Comparison of ENCODE assay signal across 9 mouse cellular contexts in genomic region chr9:22138480-22138879, GRCm38 (mm10). TPM values are rescaled to one million over a fixed set of nuclear protein-coding genes. Genes with fewer than 3 reads are reported as not detected.
DNase-seq lines count a peak whose midpoint lies in the region; ATAC-seq and TF ChIP-seq lines count a peak whose summit lies in the region.
"Had no signal": no experiment of that assay in that cellular context is flagged by ENCODE, and none has a peak within 500 bp of the region (broad histone marks: within the 10 kb centered on the region; RNA-seq: fewer than 3 reads in every experiment).

No protein-coding gene starts in this region.

- peak; percentile 50 for DNase-seq in forebrain, embryonic 14.5 days (ENCODE audit: low spot score)
- DNase-seq in forebrain, embryonic 10.5 days (ENCODE audit: extremely low spot score, low spot score), result no peak
- DNase-seq in lung, postnatal 0 days (ENCODE audit: low spot score), result no peak
- DNase-seq in lung, postnatal 25 days (ENCODE audit: low spot score), result no peak
- DNase-seq in cerebellum, adult 8-10 months, result peak; percentile 52
- DNase-seq in lung, postnatal 14 days, result peak; percentile 40
- DNase-seq in frontal cortex, postnatal 25 days (ENCODE audit: low spot score in 2 of 2), result no peak
- DNase-seq: liver, embryonic 13.5 days had no signal

- H3K27ac ChIP-seq in forebrain, embryonic 14.5 days (ENCODE audit: low read depth, low read length), result no peak overlapping the region
- H3K27ac ChIP-seq in forebrain, embryonic 10.5 days, result no peak overlapping the region
- no peak overlapping the region for H3K27ac ChIP-seq in lung, postnatal 0 days (ENCODE audit: low read length)

- no peaks in the 10 kb centered on the region for H3K27me3 ChIP-seq in forebrain, embryonic 14.5 days (replicated peaks; ENCODE audit: control insufficient read depth, insufficient read depth, low read length)
- H3K27me3 ChIP-seq in forebrain, embryonic 10.5 days (ENCODE audit: poor library complexity, severe bottlenecking), result peaks cover 30% of the 10 kb centered on the region
- no peaks in the 10 kb centered on the region for H3K27me3 ChIP-seq in lung, postnatal 0 days (replicated peaks; ENCODE audit: insufficient read depth, low read length)
- H3K27me3 ChIP-seq: liver, embryonic 13.5 days had no signal

- no peak for ATAC-seq in forebrain, embryonic 14.5 days
- ATAC-seq in lung, postnatal 0 days, result no peak
- ATAC-seq in frontal cortex, adult (ENCODE audit: low TSS enrichment), result no peak

- H3K9me3 ChIP-seq in forebrain, embryonic 14.5 days (replicated peaks; ENCODE audit: control insufficient read depth, low read length), result no peaks in the 10 kb centered on the region
- H3K9me3 ChIP-seq in forebrain, embryonic 10.5 days, result no peaks in the 10 kb centered on the region
- H3K9me3 ChIP-seq in lung, postnatal 0 days (ENCODE audit: low read length), result no peaks in the 10 kb centered on the region
- H3K9me3 ChIP-seq: liver, embryonic 13.5 days had no signal

- peak; percentile 88 for TF ChIP-seq CTCF in lung, postnatal 0 days (IDR thresholded peaks at IDR 0.05)

- H3K4me1 ChIP-seq in forebrain, embryonic 14.5 days (ENCODE audit: control insufficient read depth, insufficient read depth, low read length), result no peaks in the 10 kb centered on the region
- H3K4me1 ChIP-seq in forebrain, embryonic 10.5 days, result peaks cover 15% of the 10 kb centered on the region
- H3K4me1 ChIP-seq in lung, postnatal 0 days (ENCODE audit: insufficient read depth, low read depth, low read length), result no peaks in the 10 kb centered on the region

- H3K36me3 ChIP-seq in forebrain, embryonic 14.5 days (ENCODE audit: control insufficient read depth, insufficient read depth, low read length), result no peaks in the 10 kb centered on the region
- no peaks in the 10 kb centered on the region for H3K36me3 ChIP-seq in forebrain, embryonic 10.5 days (replicated peaks)
- H3K36me3 ChIP-seq in lung, postnatal 0 days (ENCODE audit: insufficient read depth, low read length), result no peaks in the 10 kb centered on the region

- 29% methylated on average over 2 of the region's 2 CpGs for WGBS in forebrain, embryonic 14.5 days
- 39% methylated on average over 2 of the region's 2 CpGs for WGBS in forebrain, embryonic 10.5 days
- WGBS in lung, postnatal 0 days, result 19% methylated on average over 2 of the region's 2 CpGs

- no peak overlapping the region for H3K4me2 ChIP-seq in forebrain, embryonic 14.5 days (ENCODE audit: low read length)
- no peak overlapping the region for H3K4me2 ChIP-seq in lung, postnatal 0 days (replicated peaks; ENCODE audit: low read depth, low read length)

- H3K9ac ChIP-seq in forebrain, embryonic 14.5 days (ENCODE audit: low read length), result no peak overlapping the region
- H3K9ac ChIP-seq in lung, postnatal 0 days (replicated peaks; ENCODE audit: low read depth), result no peak overlapping the region

- H3K4me3 ChIP-seq in forebrain, embryonic 14.5 days (ENCODE audit: low read depth, low read length), result no peak overlapping the region
- no peak overlapping the region for H3K4me3 ChIP-seq in forebrain, embryonic 10.5 days
- no peak overlapping the region for H3K4me3 ChIP-seq in lung, postnatal 0 days (ENCODE audit: low read depth, low read length)
- H3K4me3 ChIP-seq: liver, embryonic 13.5 days had no signal

- no peak for TF ChIP-seq EP300 in lung, postnatal 0 days (IDR thresholded peaks at IDR 0.05)

RNA-seq across cellular contexts. Expression of gene Acp5, which starts 3.0 kb away (rescaled TPM):
- polyA plus RNA-seq in forebrain, embryonic 14.5 days (2014; fragmentation: Nextera tagmentation; extraction: Ambion mirVana), result 0.38 and 0.42 TPM in 2 replicates
- polyA plus RNA-seq in forebrain, embryonic 10.5 days (2016; fragmentation: Nextera tagmentation; extraction: Ambion mirVana), result 19.2 and 26.1 TPM in 2 replicates
- polyA plus RNA-seq in lung, postnatal 0 days (2015; fragmentation: Nextera tagmentation; extraction: Ambion mirVana), result 8.9 and 9.1 TPM in 2 replicates

RNA-seq across cellular contexts. Expression of gene Pigyl, which starts 18.2 kb away (rescaled TPM):
- 93.5 and 109 TPM in 2 replicates for polyA plus RNA-seq in forebrain, embryonic 14.5 days (2014; fragmentation: Nextera tagmentation; extraction: Ambion mirVana)
- 53.3 and 56.9 TPM in 2 replicates for polyA plus RNA-seq in forebrain, embryonic 10.5 days (2016; fragmentation: Nextera tagmentation; extraction: Ambion mirVana)
- polyA plus RNA-seq in lung, postnatal 0 days (2015; fragmentation: Nextera tagmentation; extraction: Ambion mirVana), result 100 and 112 TPM in 2 replicates

RNA-seq across cellular contexts. Expression of gene Elof1, which starts 21.5 kb away (rescaled TPM):
- 213 and 240 TPM in 2 replicates for polyA plus RNA-seq in forebrain, embryonic 14.5 days (2014; fragmentation: Nextera tagmentation; extraction: Ambion mirVana)
- polyA plus RNA-seq in forebrain, embryonic 10.5 days (2016; fragmentation: Nextera tagmentation; extraction: Ambion mirVana), result 250 and 254 TPM in 2 replicates
- 188 and 191 TPM in 2 replicates for polyA plus RNA-seq in lung, postnatal 0 days (2015; fragmentation: Nextera tagmentation; extraction: Ambion mirVana)

RNA-seq across cellular contexts. Expression of gene Cnn1, which starts 39.5 kb away (rescaled TPM):
- 0.19 and 0.72 TPM in 2 replicates for polyA plus RNA-seq in forebrain, embryonic 14.5 days (2014; fragmentation: Nextera tagmentation; extraction: Ambion mirVana)
- polyA plus RNA-seq in forebrain, embryonic 10.5 days (2016; fragmentation: Nextera tagmentation; extraction: Ambion mirVana), result 0.46 and 1.0 TPM in 2 replicates
- 43.7 and 64.8 TPM in 2 replicates for polyA plus RNA-seq in lung, postnatal 0 days (2015; fragmentation: Nextera tagmentation; extraction: Ambion mirVana)

RNA-seq across cellular contexts. Expression of gene Zfp872, which starts 49.4 kb away (rescaled TPM):
- polyA plus RNA-seq in forebrain, embryonic 14.5 days (2014; fragmentation: Nextera tagmentation; extraction: Ambion mirVana), result 0.13 and 0.26 TPM in 2 replicates
- 0.18 and 0.32 TPM in 2 replicates for polyA plus RNA-seq in forebrain, embryonic 10.5 days (2016; fragmentation: Nextera tagmentation; extraction: Ambion mirVana)
- polyA plus RNA-seq in lung, postnatal 0 days (2015; fragmentation: Nextera tagmentation; extraction: Ambion mirVana), result 0.49 and 1.0 TPM in 2 replicates
- polyA plus RNA-seq: liver, embryonic 13.5 days had no signal

Comparison
In these comparisons a context has a peak if more than half of its experiments do, and no peak if none do; other contexts are left out.
1. DNase-seq: peak in forebrain, embryonic 14.5 days (single experiment), cerebellum, adult 8-10 months (single experiment) and lung, postnatal 14 days (single experiment); none in forebrain, embryonic 10.5 days (single experiment), lung, postnatal 0 days (single experiment), lung, postnatal 25 days (single experiment) and frontal cortex, postnatal 25 days (0 of 2).